Mouse (Mus musculus): ENCODE measurements around the gene Grid1.

Grid1 gene

GRCm38 (mm10) chr14:34821131-34821790 is 1.4 kb downstream of the Grid1 start:
- ChIA-PET CTCF (interaction anchor here in 2 of 4 experiments (0.6 to 1.6 kb wide), 3 partner anchors 11 to 865 kb away, joined by 3 to 7 read pairs (median 3); no protein-coding TSS in a partner anchor), POLR2A (interaction anchor here in 2 of 4 experiments (0.7 to 1.3 kb wide), 2 partner anchors 12 to 21 kb away, joined by 3 read pairs; no protein-coding TSS in a partner anchor)

- ChIA-PET CTCF (interaction anchor here (0.6 to 2.1 kb wide), 36 partner anchors 10 to 803 kb away, joined by 3 to 16 read pairs (median 4); no protein-coding TSS in a partner anchor), POLR2A (interaction anchor here in 3 of 4 experiments (0.6 to 2.0 kb wide), 6 partner anchors 12 to 1251 kb away, joined by 3 to 6 read pairs (median 4); no protein-coding TSS in a partner anchor)
Measured at GRCm38 (mm10) chr14:34823136-34823535, 3.2 kb downstream of the Grid1 start.

GRCm38 (mm10) chr14:34824186-34824585 is 4.3 kb downstream of the Grid1 start:
- ChIA-PET POLR2A (interaction anchor here in 1 of 4 experiments (1.5 to 2.0 kb wide), 2 partner anchors 12 to 57 kb away, joined by 3 to 5 read pairs; no protein-coding TSS in a partner anchor), CTCF (interaction anchor here (0.6 to 2.1 kb wide), 8 partner anchors 11 to 568 kb away, joined by 3 to 16 read pairs (median 8); no protein-coding TSS in a partner anchor)

- CTCF ChIA-PET, result interaction anchor here in 1 of 4 experiments (0.6 kb wide), 1 partner anchor 800 kb away, joined by 3 read pairs; no protein-coding TSS in a partner anchor
- POLR2A ChIA-PET, result interaction anchor here in 1 of 4 experiments (0.8 to 1.8 kb wide), 2 partner anchors 11 to 45 kb away, joined by 4 to 9 read pairs; no protein-coding TSS in a partner anchor
Measured at GRCm38 (mm10) chr14:34825902-34826301, 6.0 kb downstream of the Grid1 start.

- CTCF ChIA-PET, result interaction anchor here in 1 of 4 experiments (1.5 kb wide), 1 partner anchor 9 kb away, joined by 6 read pairs; no protein-coding TSS in a partner anchor
- POLR2A ChIA-PET, result interaction anchor here in 1 of 4 experiments (1.0 kb wide), 1 partner anchor 9 kb away, joined by 3 read pairs; no protein-coding TSS in a partner anchor
Measured at GRCm38 (mm10) chr14:34829831-34830230, 9.9 kb downstream of the Grid1 start.

GRCm38 (mm10) chr14:34837145-34837544 is 17.2 kb downstream of the Grid1 start:
- POLR2A ChIA-PET, result interaction anchor here in 2 of 4 experiments (1.0 to 3.2 kb wide), 3 partner anchors 11 to 23 kb away, joined by 3 to 9 read pairs (median 3); no protein-coding TSS in a partner anchor
- CTCF ChIA-PET, result interaction anchor here in 2 of 4 experiments (0.6 to 1.7 kb wide), 2 partner anchors 14 to 402 kb away, joined by 6 to 7 read pairs; no protein-coding TSS in a partner anchor

- CTCF ChIA-PET, result interaction anchor here (0.6 to 2.0 kb wide), 10 partner anchors 9 to 1900 kb away, joined by 3 to 9 read pairs (median 4); no protein-coding TSS in a partner anchor
- POLR2A ChIA-PET, result interaction anchor here in 1 of 4 experiments (0.6 to 1.2 kb wide), 2 partner anchors 9 to 105 kb away, joined by 3 read pairs; no protein-coding TSS in a partner anchor
Measured at GRCm38 (mm10) chr14:34838999-34839398, 19.1 kb downstream of the Grid1 start.

GRCm38 (mm10) chr14:34839898-34840297 is 20.0 kb downstream of the Grid1 start:
- CTCF ChIA-PET, result interaction anchor here in 2 of 4 experiments (0.7 to 1.9 kb wide), 3 partner anchors 10 to 239 kb away, joined by 3 to 6 read pairs (median 4); no protein-coding TSS in a partner anchor
- POLR2A ChIA-PET, result no interaction called here

GRCm38 (mm10) chr14:34843579-34843978 is 23.7 kb downstream of the Grid1 start:
- CTCF ChIA-PET, result interaction anchor here in 1 of 4 experiments (0.6 kb wide), 1 partner anchor 879 kb away, joined by 5 read pairs; no protein-coding TSS in a partner anchor
- POLR2A ChIA-PET, result interaction anchor here in 1 of 4 experiments (0.5 kb wide), 1 partner anchor 134 kb away, joined by 8 read pairs; no protein-coding TSS in a partner anchor

- POLR2A ChIA-PET, result interaction anchor here in 1 of 4 experiments (0.5 kb wide), 1 partner anchor 134 kb away, joined by 8 read pairs; no protein-coding TSS in a partner anchor
- CTCF ChIA-PET, result no interaction called here
Measured at GRCm38 (mm10) chr14:34844166-34844565, 24.3 kb downstream of the Grid1 start.

- POLR2A ChIA-PET, result no interaction called here
- CTCF ChIA-PET, result no interaction called here
Measured at GRCm38 (mm10) chr14:34846799-34847198, 26.9 kb downstream of the Grid1 start.

GRCm38 (mm10) chr14:34847625-34848024 is 27.7 kb downstream of the Grid1 start:
- CTCF ChIA-PET, result no interaction called here
- POLR2A ChIA-PET, result no interaction called here

GRCm38 (mm10) chr14:34860891-34861780 is 41.2 kb downstream of the Grid1 start:
- ChIA-PET POLR2A (interaction anchor here in 2 of 4 experiments (0.6 kb wide), 2 partner anchors 32 to 97 kb away, joined by 3 to 7 read pairs; no protein-coding TSS in a partner anchor), CTCF (no interaction called here)

- POLR2A ChIA-PET, result interaction anchor here in 1 of 4 experiments (0.7 kb wide), 1 partner anchor 233 kb away, joined by 3 read pairs; no protein-coding TSS in a partner anchor
- CTCF ChIA-PET, result no interaction called here
Measured at GRCm38 (mm10) chr14:34867266-34867665, 47.4 kb downstream of the Grid1 start.

- ChIA-PET POLR2A (interaction anchor here in 2 of 4 experiments (0.5 to 2.2 kb wide), 2 partner anchors 10 to 192 kb away, joined by 5 read pairs; no protein-coding TSS in a partner anchor), CTCF (no interaction called here)
Measured at GRCm38 (mm10) chr14:34868513-34869260, 48.8 kb downstream of the Grid1 start.

GRCm38 (mm10) chr14:34879996-34880395 is 60.1 kb downstream of the Grid1 start:
- CTCF ChIA-PET, result interaction anchor here in 3 of 4 experiments (0.6 to 0.7 kb wide), 5 partner anchors 12 to 247 kb away, joined by 3 to 6 read pairs (median 4); no protein-coding TSS in a partner anchor
- POLR2A ChIA-PET, result interaction anchor here in 1 of 4 experiments (1.5 kb wide), 1 partner anchor 10 kb away, joined by 5 read pairs; no protein-coding TSS in a partner anchor

Measured in embryonic stem cell, embryonic (primary cell).